Mouse (Mus musculus) MEL (cell line): ENCODE data around the gene Vasn. TPM values are rescaled to one million over a fixed set of nuclear protein-coding genes. Genes with fewer than 3 reads are reported as not detected.
A peak's percentile ranks its signal among the peaks of the same experiment; 100 is the strongest.

Experiments
- DNase-seq: peaks from one replicate; pipeline ENCODE4 v3.0.0; 2011; ENCODE audit warnings: low read depth, low spot score
- H3K27ac ChIP-seq: 2 replicates; pipeline ENCODE4 v1.5.1; 2012; ENCODE audit warnings: low read depth, mild to moderate bottlenecking, control low read depth, low read length, moderate library complexity; ENCODE audit not compliant: control insufficient read depth
- H3K27me3 ChIP-seq, 2 experiments: fragments of 150-350 bp in 1 of 2; sonication (generic) in 1 of 2; 2 replicates each; pipeline ENCODE4 v1.6.1; 2012; ENCODE audit warnings: low read length in 2 of 2, mild to moderate bottlenecking in 2 of 2, improper control_type of control experiment in 1 of 2, moderate library complexity in 1 of 2; ENCODE audit not compliant: insufficient read depth in 2 of 2, control insufficient read depth in 1 of 2
- H3K36me3 ChIP-seq, 2 experiments: 2 replicates each; pipeline ENCODE4 v1.6.1; 2012 to 2014; ENCODE audit warnings: low read length in 2 of 2, improper control_type of control experiment in 1 of 2, inconsistent platforms in 1 of 2, mild to moderate bottlenecking in 1 of 2; ENCODE audit not compliant: insufficient read depth in 2 of 2, control insufficient read depth in 1 of 2
- H3K4me1 ChIP-seq, 2 experiments: fragments of 150-350 bp in 1 of 2; sonication (generic) in 1 of 2; 2 replicates each; pipeline ENCODE4 v1.6.1; 2012; ENCODE audit warnings: low read length in 2 of 2, improper control_type of control experiment in 1 of 2, mild to moderate bottlenecking in 1 of 2; ENCODE audit not compliant: insufficient read depth in 2 of 2, control insufficient read depth in 1 of 2
- H3K4me3 ChIP-seq, 2 experiments: fragments of 150-350 bp in 1 of 2; sonication (generic) in 1 of 2; 2 replicates each; pipeline ENCODE4 v1.5.1; 2012; ENCODE audit warnings: low read depth in 2 of 2, low read length in 2 of 2, mild to moderate bottlenecking in 2 of 2, moderate library complexity in 2 of 2, control low read depth in 1 of 2, improper control_type of control experiment in 1 of 2; ENCODE audit not compliant: control insufficient read depth in 1 of 2, insufficient read depth in 1 of 2
- H3K79me2 ChIP-seq: 2 replicates; pipeline ENCODE4 v1.6.1; 2012; ENCODE audit warnings: mild to moderate bottlenecking, low read length, moderate library complexity; ENCODE audit not compliant: control insufficient read depth, poor library complexity, insufficient read depth
- H3K9ac ChIP-seq: 2 replicates; pipeline ENCODE4 v1.6.1; 2012; ENCODE audit warnings: low read depth, mild to moderate bottlenecking, control low read depth, low read length, moderate library complexity; ENCODE audit not compliant: control insufficient read depth, poor library complexity, severe bottlenecking
- H3K9me3 ChIP-seq: fragments of 150-350 bp; sonication (generic); replicated peaks from 2 replicates; pipeline ENCODE4 v1.6.1; 2012; ENCODE audit warnings: mild to moderate bottlenecking, low read length, improper control_type of control experiment, moderate library complexity; ENCODE audit not compliant: insufficient read depth
- BHLHE40 ChIP-seq: IDR thresholded peaks from 2 replicates; pipeline ENCODE4 v1.6.1; 2012; ENCODE audit warnings: low read depth, mild to moderate bottlenecking, inconsistent platforms, low read length, improper control_type of control experiment, borderline replicate concordance
- CTCF ChIP-seq, 3 experiments: IDR thresholded peaks in 2 of 3; conservative IDR thresholded peaks in 1 of 3; 2 replicates each; pipeline ENCODE4 v1.5.1; 2011 to 2012; ENCODE audit warnings: low read length in 3 of 3, low read depth in 2 of 3, mild to moderate bottlenecking in 2 of 3, improper control_type of control experiment in 1 of 3, inconsistent platforms in 1 of 3, mixed read lengths in 1 of 3, moderate library complexity in 1 of 3; ENCODE audit not compliant: control insufficient read depth in 1 of 3, insufficient read depth in 1 of 3, poor library complexity in 1 of 3, severe bottlenecking in 1 of 3
- ELF1 ChIP-seq: IDR thresholded peaks from 2 replicates; pipeline ENCODE4 v1.6.1; 2014; ENCODE audit warnings: low read depth, mild to moderate bottlenecking, inconsistent platforms, low read length, improper control_type of control experiment, moderate library complexity
- EP300 ChIP-seq, 2 experiments: IDR thresholded peaks; 2 replicates each; pipeline ENCODE4 v1.6.1; 2011; ENCODE audit warnings: improper control_type of control experiment in 2 of 2, low read length in 2 of 2, low read depth in 1 of 2, mild to moderate bottlenecking in 1 of 2
- ETS1 ChIP-seq: IDR thresholded peaks from 2 replicates; pipeline ENCODE4 v1.6.1; 2012; ENCODE audit warnings: low read depth, mild to moderate bottlenecking, inconsistent platforms, low read length, improper control_type of control experiment, moderate library complexity
- JUND ChIP-seq: IDR thresholded peaks from 2 replicates; pipeline ENCODE4 v1.6.1; 2011; ENCODE audit warnings: low read depth, mild to moderate bottlenecking, improper control_type of control experiment, low read length
- MAFK ChIP-seq: IDR thresholded peaks from 2 replicates; pipeline ENCODE4 v1.6.1; 2011; ENCODE audit warnings: low read depth, mild to moderate bottlenecking, low read length, improper control_type of control experiment, borderline replicate concordance
- MAZ ChIP-seq: IDR thresholded peaks from 2 replicates; pipeline ENCODE4 v1.6.1; 2012; ENCODE audit warnings: low read depth, mild to moderate bottlenecking, inconsistent platforms, low read length, improper control_type of control experiment
- MEF2A ChIP-seq: IDR thresholded peaks from 2 replicates; pipeline ENCODE4 v1.6.1; 2014; ENCODE audit warnings: low read depth, mild to moderate bottlenecking, inconsistent platforms, low read length, improper control_type of control experiment; ENCODE audit not compliant: poor library complexity, insufficient replicate concordance, severe bottlenecking; ENCODE audit errors: extremely low read depth
- MXI1 ChIP-seq: IDR thresholded peaks from 2 replicates; pipeline ENCODE4 v1.6.1; 2011; ENCODE audit warnings: mild to moderate bottlenecking, low read depth, low read length, improper control_type of control experiment
- MYC ChIP-seq: IDR thresholded peaks from 2 replicates; pipeline ENCODE4 v1.6.1; 2011; ENCODE audit warnings: low read depth, mild to moderate bottlenecking, low read length, improper control_type of control experiment, moderate library complexity
- NELFE ChIP-seq: IDR thresholded peaks from 2 replicates; pipeline ENCODE4 v1.6.1; 2011; ENCODE audit warnings: low read depth, low read length, improper control_type of control experiment
- POLR2A ChIP-seq, 2 experiments: IDR thresholded peaks; 2 replicates each; pipeline ENCODE4 v1.6.1; 2011 to 2012; ENCODE audit warnings: low read length in 2 of 2, mild to moderate bottlenecking in 2 of 2, control low read depth in 1 of 2, improper control_type of control experiment in 1 of 2, low read depth in 1 of 2, moderate library complexity in 1 of 2; ENCODE audit not compliant: control insufficient read depth in 1 of 2, insufficient read depth in 1 of 2, poor library complexity in 1 of 2
- POLR2AphosphoS5 ChIP-seq: IDR thresholded peaks from 2 replicates; pipeline ENCODE4 v1.6.1; 2012; ENCODE audit warnings: low read depth, borderline replicate concordance, mild to moderate bottlenecking, inconsistent platforms, low read length, moderate library complexity, mixed read lengths
- RAD21 ChIP-seq: IDR thresholded peaks from 2 replicates; pipeline ENCODE4 v1.6.1; 2011; ENCODE audit warnings: mild to moderate bottlenecking, low read depth, low read length, improper control_type of control experiment
- SIN3A ChIP-seq: IDR thresholded peaks from 2 replicates; pipeline ENCODE4 v1.6.1; 2012; ENCODE audit warnings: low read length, improper control_type of control experiment, inconsistent platforms
- TAL1 ChIP-seq: IDR thresholded peaks from 2 replicates; pipeline ENCODE4 v1.6.1; 2012; ENCODE audit warnings: mild to moderate bottlenecking, inconsistent platforms, low read length, moderate library complexity, mixed read lengths
- TCF12 ChIP-seq: IDR thresholded peaks from 2 replicates; pipeline ENCODE4 v1.6.1; 2014; ENCODE audit warnings: low read depth, mild to moderate bottlenecking, inconsistent platforms, low read length, improper control_type of control experiment, moderate library complexity
- UBTF ChIP-seq: IDR thresholded peaks from 2 replicates; pipeline ENCODE4 v1.6.1; 2012; ENCODE audit warnings: low read depth, mild to moderate bottlenecking, inconsistent platforms, low read length, improper control_type of control experiment, moderate library complexity, borderline replicate concordance; ENCODE audit not compliant: insufficient read depth
- USF1 ChIP-seq: IDR thresholded peaks from 2 replicates; pipeline ENCODE4 v1.6.1; 2014; ENCODE audit warnings: low read depth, mild to moderate bottlenecking, inconsistent platforms, low read length, improper control_type of control experiment, moderate library complexity
- ZC3H11A ChIP-seq: IDR thresholded peaks from 2 replicates; pipeline ENCODE4 v1.6.1; 2012; ENCODE audit warnings: low read depth, mild to moderate bottlenecking, inconsistent platforms, low read length, improper control_type of control experiment
- ZMIZ1 ChIP-seq: IDR thresholded peaks from 2 replicates; pipeline ENCODE4 v1.6.1; 2012; ENCODE audit warnings: low read depth, mild to moderate bottlenecking, inconsistent platforms, low read length, improper control_type of control experiment, moderate library complexity
- ZNF384 ChIP-seq: IDR thresholded peaks from 2 replicates; pipeline ENCODE4 v1.6.1; 2012; ENCODE audit warnings: low read depth, mild to moderate bottlenecking, inconsistent platforms, low read length, improper control_type of control experiment
- polyA plus RNA-seq, 2 experiments: library from polyadenylated mRNA; stranded (reverse) in 1 of 2; unstranded in 1 of 2; fragments of >175 nt in 1 of 2; fragments of >200 nt in 1 of 2; gene quantifications; 2 replicates each; pipeline versions ENCODE4 v1.2.1 to v1.2.4; 2012; ENCODE audit warnings: low replicate concordance in 2 of 2, low read depth in 1 of 2; ENCODE audit not compliant: insufficient read length in 2 of 2, insufficient read depth in 1 of 2, missing spikeins in 1 of 2
- total RNA-seq: library from RNA; depleted of rRNA; stranded (reverse); fragments of 300-350 nt; gene quantifications from 2 replicates; pipeline ENCODE4 v1.2.3, GENCODE M21; 2012

The Vasn gene
- total and polyA plus RNA-seq, 3 experiments, result 0.19 to 3.1 TPM; not detected in 1

GRCm38 (mm10) chr16:4624481-4625110, 15.1 kb upstream of the Vasn start, which contains the start of gene Pam16 (continued):
- TF ChIP-seq MEF2A (no peak), UBTF (peak; percentile 47; the same call in 1 of the 2 replicates), TCF12 (0 out of 2 replicates have a peak, but pooled peaks have one; percentile 40), MAFK (no peak), CTCF (IDR thresholded peaks at IDR 0.05 in 2 of 3, conservative IDR thresholded peaks at IDR 0.05 in 1 of 3; ENCODE audit: control insufficient read depth in 1 of 3, insufficient read depth in 1 of 3, low read depth in 2 of 3, low read length in 3 of 3, poor library complexity in 1 of 3, severe bottlenecking in 1 of 3) (no peak), RAD21 (no peak), POLR2A (IDR thresholded peaks at IDR 0.05; ENCODE audit: control insufficient read depth in 1 of 2, insufficient read depth in 1 of 2, low read depth in 1 of 2, low read length in 2 of 2, poor library complexity in 1 of 2) (peak; percentile 53 to 81; a peak in 3 of 4 replicates), BHLHE40 (no peak), SIN3A (peak; percentile 70), MAZ (no peak), POLR2AphosphoS5 (no peak), ZMIZ1 (peak; percentile 29), MYC (0 out of 2 replicates have a peak, but pooled peaks have one; percentile 43), NELFE (peak; percentile 72; the same call in 1 of the 2 replicates), ELF1 (peak; percentile 46; the same call in 1 of the 2 replicates), ZNF384 (no peak), ZC3H11A (no peak), JUND (no peak), ETS1 (no peak), USF1 (0 out of 2 replicates have a peak, but pooled peaks have one; percentile 32)

GRCm38 (mm10) chr16:4627105-4627504, 12.6 kb upstream of the Vasn start:
- TF ChIP-seq BHLHE40 (no peak), POLR2A (IDR thresholded peaks at IDR 0.05; ENCODE audit: control insufficient read depth in 1 of 2, insufficient read depth in 1 of 2, low read depth in 1 of 2, low read length in 2 of 2, poor library complexity in 1 of 2) (no peak), ZMIZ1 (no peak), TAL1 (no peak), EP300 (IDR thresholded peaks at IDR 0.05; ENCODE audit: low read depth in 1 of 2, low read length in 2 of 2) (no peak), UBTF (no peak), RAD21 (no peak), MXI1 (no peak)
- no peak for DNase-seq
- H3K9me3 ChIP-seq, result no peaks in the 10 kb centered on the region
- no peak overlapping the region for H3K9ac ChIP-seq
- H3K79me2 ChIP-seq, result peaks cover 23% of the 10 kb centered on the region
- H3K27me3 ChIP-seq, result no peaks in the 10 kb centered on the region
- peaks cover 0 to 12% of the 10 kb centered on the region in 2 experiments; a peak in 3 of 4 replicates for H3K36me3 ChIP-seq
- no peak overlapping the region for H3K4me3 ChIP-seq
- peaks cover 0 to 23% of the 10 kb centered on the region in 2 experiments; a peak in 2 of 4 replicates for H3K4me1 ChIP-seq
- H3K27ac ChIP-seq, result no peak overlapping the region
